Mouse (Mus musculus) adrenal gland, postnatal 4 days (tissue): ENCODE measurements around the gene Stk26. TPM values are rescaled to one million over a fixed set of nuclear protein-coding genes. Genes with fewer than 3 reads are reported as not detected.

Experiments
- DNase-seq, 2 experiments: peaks; one replicate each; pipeline ENCODE4 v3.0.0; 2021 to 2022; ENCODE audit warnings: low spot score in 2 of 2, mixed read lengths in 2 of 2
- long read RNA-seq, 2 experiments: library from polyadenylated mRNA; stranded (forward); transcript quantifications; one replicate each; pipeline ENCODE4 v2.0.0; 2021
- total RNA-seq, 2 experiments: library from RNA; stranded (reverse); gene quantifications; 2 replicates each; pipeline ENCODE4 v1.2.3; 2021

Stk26 gene
- total RNA-seq: 1 to 10 TPM; 5.8 to 6.3 TPM
- long read RNA-seq, experiment 1, partial matches to known transcripts: 2 of 2 reads
- long read RNA-seq, experiment 1, other reads (novel, unspliced or antisense): 0 of 2 reads
- long read RNA-seq, experiment 2, partial matches to known transcripts: 1 of 3 reads
- long read RNA-seq, experiment 2, other reads (novel, unspliced or antisense): 2 of 3 reads

- DNase-seq: peak; percentile 4 to 15
Observed at GRCm38 (mm10) chrX:50840847-50841560, at the start of gene Stk26. Gene Stk26, plus strand, starts transcription at chrX:50841047.

- DNase-seq: no peak
Observed at GRCm38 (mm10) chrX:50793005-50793680, 47.7 kb upstream of the Stk26 start.

- DNase-seq: no peak
Observed at GRCm38 (mm10) chrX:50797798-50798197, 43.0 kb upstream of the Stk26 start.

- no peak for DNase-seq
Observed at GRCm38 (mm10) chrX:50798571-50798970, 42.3 kb upstream of the Stk26 start.

- no peak for DNase-seq
Observed at GRCm38 (mm10) chrX:50799656-50800188, 41.1 kb upstream of the Stk26 start.

GRCm38 (mm10) chrX:50805654-50806053 lies 35.2 kb upstream of the Stk26 start:
- no peak for DNase-seq

- DNase-seq: no peak
Observed at GRCm38 (mm10) chrX:50823856-50824255, 17.0 kb upstream of the Stk26 start.

GRCm38 (mm10) chrX:50835592-50835991 lies 5.3 kb upstream of the Stk26 start:
- DNase-seq: no peak

- no peak for DNase-seq
Observed at GRCm38 (mm10) chrX:50836029-50836691, 4.7 kb upstream of the Stk26 start.

GRCm38 (mm10) chrX:50841587-50841986 lies 740 bp downstream of the Stk26 start:
- no peak for DNase-seq

GRCm38 (mm10) chrX:50842046-50842445 lies 1.2 kb downstream of the Stk26 start:
- no peak for DNase-seq

GRCm38 (mm10) chrX:50850428-50851184 lies 9.8 kb downstream of the Stk26 start:
- no peak for DNase-seq

GRCm38 (mm10) chrX:50863771-50864170 lies 22.9 kb downstream of the Stk26 start:
- no peak for DNase-seq

GRCm38 (mm10) chrX:50864734-50865133 lies 23.9 kb downstream of the Stk26 start:
- DNase-seq: no peak

GRCm38 (mm10) chrX:50874246-50875002 lies 33.6 kb downstream of the Stk26 start:
- DNase-seq: no peak

GRCm38 (mm10) chrX:50887999-50888398 lies 47.2 kb downstream of the Stk26 start:
- no peak for DNase-seq

- no peak for DNase-seq
Observed at GRCm38 (mm10) chrX:50903497-50903896, 62.6 kb downstream of the Stk26 start.

GRCm38 (mm10) chrX:50909915-50910314 lies 69.1 kb downstream of the Stk26 start:
- DNase-seq: no peak

- DNase-seq: no peak
Observed at GRCm38 (mm10) chrX:50917389-50917788, 76.5 kb downstream of the Stk26 start.

- no peak for DNase-seq
Observed at GRCm38 (mm10) chrX:50918754-50919153, 77.9 kb downstream of the Stk26 start.
